ENCODE assay signal across 9 mouse cellular contexts in genomic region chr10:89874036-89874435, GRCm38 (mm10). TPM values are rescaled to one million over a fixed set of nuclear protein-coding genes. Genes with fewer than 3 reads are reported as not detected.
A peak's percentile ranks its signal among the peaks of the same experiment; 100 is the strongest.
DNase-seq lines count a peak whose midpoint lies in the region; ATAC-seq lines count a peak whose summit lies in the region.
"Had no signal": no experiment of that assay in that cellular context is flagged by ENCODE, and none has a peak within 500 bp of the region (broad histone marks: within the 10 kb centered on the region; RNA-seq: fewer than 3 reads in every experiment).

No protein-coding gene starts in this region.

- peaks cover 42% of the 10 kb centered on the region for H3K27me3 ChIP-seq in heart, embryonic 13.5 days (replicated peaks)
- peaks cover 31% of the 10 kb centered on the region for H3K27me3 ChIP-seq in hindbrain, embryonic 10.5 days (ENCODE audit: insufficient read depth, poor library complexity, severe bottlenecking)
- H3K27me3 ChIP-seq in midbrain, embryonic 11.5 days (ENCODE audit: control insufficient read depth, insufficient read depth, low read length): no peaks in the 10 kb centered on the region; the same call in 1 of the 2 replicates

- H3K36me3 ChIP-seq in heart, embryonic 13.5 days: no peaks in the 10 kb centered on the region
- H3K36me3 ChIP-seq in hindbrain, embryonic 10.5 days: no peaks in the 10 kb centered on the region
- H3K36me3 ChIP-seq in midbrain, embryonic 11.5 days (ENCODE audit: control insufficient read depth, insufficient read depth, low read length): no peaks in the 10 kb centered on the region

- H3K27ac ChIP-seq in heart, embryonic 13.5 days (replicated peaks): no peak overlapping the region
- H3K27ac ChIP-seq in brown adipose tissue, adult 24 weeks (replicated peaks; ENCODE audit: low read depth, low read length): no peak overlapping the region
- H3K27ac ChIP-seq in hindbrain, embryonic 10.5 days: no peak overlapping the region
- H3K27ac ChIP-seq in midbrain, embryonic 11.5 days (ENCODE audit: low read depth, low read length): no peak overlapping the region

- 15% methylated on average over 8 of the region's 8 CpGs for WGBS in heart, embryonic 13.5 days
- WGBS in hindbrain, embryonic 10.5 days: 7% methylated on average over 8 of the region's 8 CpGs
- WGBS in midbrain, embryonic 11.5 days: 5% methylated on average over 8 of the region's 8 CpGs

- no peak for DNase-seq in heart, postnatal 25 days (ENCODE audit: low spot score)
- DNase-seq in hindbrain, embryonic 10.5 days (ENCODE audit: low spot score): peak; percentile 8
- DNase-seq in midbrain, embryonic 11.5 days (ENCODE audit: low spot score, missing footprints): no peak
- DNase-seq in thymus, postnatal 4 days: no peak
- no peak for DNase-seq in right cerebral cortex, postnatal 36 days (ENCODE audit: low spot score in 2 of 2)
- DNase-seq in urinary bladder, postnatal 25 days (ENCODE audit: low spot score): no peak

- H3K4me3 ChIP-seq in heart, embryonic 13.5 days: peak overlapping the region; percentile 69
- H3K4me3 ChIP-seq in brown adipose tissue, adult 24 weeks (ENCODE audit: insufficient read depth, low read depth, low read length): peak overlapping the region; percentile 57
- H3K4me3 ChIP-seq in hindbrain, embryonic 10.5 days: peak overlapping the region; percentile 82
- H3K4me3 ChIP-seq in midbrain, embryonic 11.5 days (ENCODE audit: low read depth, low read length): peak overlapping the region; percentile 76

- peak overlapping the region; percentile 92 for H3K4me2 ChIP-seq in heart, embryonic 13.5 days
- H3K4me2 ChIP-seq in midbrain, embryonic 11.5 days: peak overlapping the region; percentile 89

- ATAC-seq in heart, embryonic 13.5 days (ENCODE audit: extremely low read depth, insufficient number of reproducible peaks, low FRiP score, low TSS enrichment): no peak
- no peak for ATAC-seq in midbrain, embryonic 11.5 days (ENCODE audit: low FRiP score)

- H3K9ac ChIP-seq in heart, embryonic 13.5 days: 0 out of 2 replicates have a peak overlapping the region, but pooled peaks have one; percentile 71
- H3K9ac ChIP-seq in midbrain, embryonic 11.5 days (ENCODE audit: low read length): 0 out of 2 replicates have a peak overlapping the region, but pooled peaks have one; percentile 12

- H3K9me3 ChIP-seq in heart, embryonic 13.5 days: no peaks in the 10 kb centered on the region
- H3K9me3 ChIP-seq in hindbrain, embryonic 10.5 days: no peaks in the 10 kb centered on the region
- H3K9me3 ChIP-seq in midbrain, embryonic 11.5 days (ENCODE audit: control insufficient read depth, low read length): no peaks in the 10 kb centered on the region

- peaks cover 18% of the 10 kb centered on the region for H3K4me1 ChIP-seq in heart, embryonic 13.5 days
- H3K4me1 ChIP-seq in brown adipose tissue, adult 24 weeks (ENCODE audit: control insufficient read depth, insufficient read depth, insufficient read length, low read length): no peaks in the 10 kb centered on the region
- H3K4me1 ChIP-seq in hindbrain, embryonic 10.5 days (replicated peaks): peaks cover 12% of the 10 kb centered on the region
- H3K4me1 ChIP-seq in midbrain, embryonic 11.5 days (ENCODE audit: control insufficient read depth, insufficient read depth, low read length): no peaks in the 10 kb centered on the region; the same call in 1 of the 2 replicates

- intact Hi-C loops in heart, postnatal 25 days (cut with DNase I): no loop called here

RNA-seq across cellular contexts. Expression of gene Anks1b, which starts 0.7 kb away (rescaled TPM):
- 0.37 and 0.64 TPM in 2 replicates for polyA plus RNA-seq in heart, embryonic 13.5 days (2015; fragmentation: Nextera tagmentation; extraction: Ambion mirVana)
- total RNA-seq in heart, postnatal 25 days (2021): under 1 TPM; 0.48 to 0.70 TPM
- polyA plus RNA-seq in brown adipose tissue, adult 24 weeks (2012; ENCODE audit: insufficient read depth, insufficient read length, missing spikeins): not detected in 2 replicates
- polyA plus RNA-seq in hindbrain, embryonic 10.5 days (2016; fragmentation: Nextera tagmentation; extraction: Ambion mirVana): 1.6 and 4.1 TPM in 2 replicates
- 3.7 and 5.4 TPM in 2 replicates for polyA plus RNA-seq in midbrain, embryonic 11.5 days (2014; fragmentation: Nextera tagmentation; extraction: Ambion mirVana)
- total RNA-seq: MEL had no signal
